Mouse (Mus musculus) erythroblast, embryonic 14.5 days (primary cell): Measurements from ENCODE around the gene Cabcoco1.

Source experiments
- GATA1 ChIP-seq: IDR thresholded peaks from 2 replicates; pipeline ENCODE4 v1.6.1; 2012; ENCODE audit warnings: low read length, inconsistent platforms, mixed read lengths
- TAL1 ChIP-seq: IDR thresholded peaks from 3 replicates; pipeline ENCODE4 v1.6.1; 2012; ENCODE audit warnings: low read length, inconsistent platforms, mixed read lengths

- TF ChIP-seq GATA1 (no peak), TAL1 (no peak)
Measured at GRCm38 (mm10) chr10:68445876-68446796, 95.6 kb downstream of the Cabcoco1 start.
